Mouse (Mus musculus) neural tube, embryonic 11.5 days (tissue): ENCODE data around the gene Gm19402. TPM values are rescaled to one million over a fixed set of nuclear protein-coding genes. Genes with fewer than 3 reads are reported as not detected.
A peak's percentile ranks its signal among the peaks of the same experiment; 100 is the strongest.

Source experiments
- ATAC-seq: fragments of 200-750 bp; cut with Nextera tagmentation; 2 replicates; pipeline ENCODE4 v1.8.0; 2017; ENCODE audit warnings: moderate number of reproducible peaks, mild to moderate bottlenecking, moderate TSS enrichment, moderate library complexity; ENCODE audit not compliant: insufficient read depth, low FRiP score, low TSS enrichment
- DNase-seq: peaks from one replicate; pipeline ENCODE4 v3.0.0-alpha.2; 2015; ENCODE audit warnings: low spot score
- H3K27ac ChIP-seq: fragments of 300-500 bp; sonication (generic); 2 replicates; pipeline ENCODE4 v1.5.1; 2014; ENCODE audit warnings: low read depth, mild to moderate bottlenecking, low read length
- H3K27me3 ChIP-seq: fragments of 300-500 bp; sonication (generic); 2 replicates; pipeline ENCODE4 v1.6.1; 2014; ENCODE audit warnings: mild to moderate bottlenecking, low read length, mixed read lengths; ENCODE audit not compliant: control insufficient read depth, insufficient read depth
- H3K36me3 ChIP-seq: fragments of 300-500 bp; sonication (generic); 2 replicates; pipeline ENCODE4 v1.6.1; 2014; ENCODE audit warnings: mild to moderate bottlenecking, low read length, moderate library complexity, mixed read lengths; ENCODE audit not compliant: control insufficient read depth, insufficient read depth
- H3K4me1 ChIP-seq: fragments of 300-500 bp; sonication (generic); 2 replicates; pipeline ENCODE4 v1.6.1; 2014; ENCODE audit warnings: low read length, mixed read lengths; ENCODE audit not compliant: control insufficient read depth, insufficient read depth
- H3K4me2 ChIP-seq: fragments of 300-500 bp; sonication (generic); 2 replicates; pipeline ENCODE4 v1.6.1; 2014; ENCODE audit warnings: low read depth, mild to moderate bottlenecking, moderate library complexity
- H3K4me3 ChIP-seq: fragments of 300-500 bp; sonication (generic); 2 replicates; pipeline ENCODE4 v1.5.1; 2014; ENCODE audit warnings: low read depth, low read length
- H3K9ac ChIP-seq: fragments of 300-500 bp; sonication (generic); 2 replicates; pipeline ENCODE4 v1.6.1; 2014; ENCODE audit warnings: mild to moderate bottlenecking, low read length
- H3K9me3 ChIP-seq: fragments of 300-500 bp; sonication (generic); 2 replicates; pipeline ENCODE4 v1.6.1; 2016; ENCODE audit warnings: low read length; ENCODE audit not compliant: control insufficient read depth
- WGBS: fragments of 180-500 bp; shearing (Covaris S2); extraction: QIAGEN DNeasy Blood & Tissue Kit; methylation state at CpG from one replicate; pipeline ENCODE4 v1.1.7; 2014; 5-methylcytosine and 5-hydroxymethylcytosine counted together
- polyA plus RNA-seq: library from polyadenylated mRNA; unstranded; fragments of >200 nt; fragmentation: Nextera tagmentation; extraction: Ambion mirVana; gene quantifications from 2 replicates; pipeline ENCODE4 v1.2.1, GENCODE M21; 2014

Gm19402 gene
- polyA plus RNA-seq, 1 experiment from 2014 or later = not detected

GRCm38 (mm10) chr10:77677562-77677961 is 13.0 kb downstream of the Gm19402 start:
- Histone ChIP-seq H3K27me3 (peaks cover 19% of the 10 kb centered on the region), H3K4me1 (0 out of 2 replicates have a peak, but pooled peaks cover 8% of the 10 kb centered on the region), H3K4me2 (peak overlapping the region; percentile 46), H3K27ac (no peak overlapping the region), H3K4me3 (peak overlapping the region; percentile 14), H3K9me3 (no peaks in the 10 kb centered on the region), H3K9ac (no peak overlapping the region), H3K36me3 (no peaks in the 10 kb centered on the region)
- DNase-seq (no peak), ATAC-seq (no peak)
- 0% methylated on average over 35 of the region's 35 CpGs for WGBS

- Histone ChIP-seq H3K9ac (no peak overlapping the region), H3K4me2 (no peak overlapping the region), H3K36me3 (no peaks in the 10 kb centered on the region), H3K4me1 (0 out of 2 replicates have a peak, but pooled peaks cover 8% of the 10 kb centered on the region), H3K9me3 (no peaks in the 10 kb centered on the region), H3K27me3 (peaks cover 17% of the 10 kb centered on the region), H3K4me3 (no peak overlapping the region), H3K27ac (no peak overlapping the region)
- WGBS = 63% methylated on average over 13 of the region's 13 CpGs
- no peak for ATAC-seq
- no peak for DNase-seq
These were observed 16.8 kb downstream of the Gm19402 start for GRCm38 (mm10) chr10:77673765-77674164.

- Histone ChIP-seq H3K4me2 (no peak overlapping the region), H3K27me3 (no peaks in the 10 kb centered on the region), H3K9ac (no peak overlapping the region), H3K9me3 (no peaks in the 10 kb centered on the region), H3K27ac (no peak overlapping the region), H3K36me3 (no peaks in the 10 kb centered on the region), H3K4me1 (no peaks in the 10 kb centered on the region), H3K4me3 (no peak overlapping the region)
- ATAC-seq (no peak), DNase-seq (no peak)
- WGBS = 77% methylated on average over 4 of the region's 4 CpGs
These were observed 19.0 kb downstream of the Gm19402 start for GRCm38 (mm10) chr10:77671519-77671918.

GRCm38 (mm10) chr10:77670710-77671109 is 19.8 kb downstream of the Gm19402 start:
- no peaks in the 10 kb centered on the region for H3K4me1 ChIP-seq
- no peaks in the 10 kb centered on the region for H3K9me3 ChIP-seq
- H3K4me3 ChIP-seq = no peak overlapping the region
- WGBS = 80% methylated on average over 4 of the region's 4 CpGs
- H3K9ac ChIP-seq = no peak overlapping the region
- no peak overlapping the region for H3K4me2 ChIP-seq
- ATAC-seq (no peak), DNase-seq (no peak)
- no peaks in the 10 kb centered on the region for H3K27me3 ChIP-seq
- no peaks in the 10 kb centered on the region for H3K36me3 ChIP-seq
- no peak overlapping the region for H3K27ac ChIP-seq

- H3K9me3 ChIP-seq = no peaks in the 10 kb centered on the region
- no peaks in the 10 kb centered on the region for H3K4me1 ChIP-seq
- H3K9ac ChIP-seq = no peak overlapping the region
- H3K4me2 ChIP-seq = no peak overlapping the region
- no peak overlapping the region for H3K4me3 ChIP-seq
- no peaks in the 10 kb centered on the region for H3K27me3 ChIP-seq
- no peaks in the 10 kb centered on the region for H3K36me3 ChIP-seq
- no peak for ATAC-seq
- WGBS = 87% methylated on average over 4 of the region's 4 CpGs
- no peak overlapping the region for H3K27ac ChIP-seq
- DNase-seq = no peak
These were observed 23.2 kb downstream of the Gm19402 start for GRCm38 (mm10) chr10:77667402-77667801.

- no peaks in the 10 kb centered on the region for H3K27me3 ChIP-seq
- H3K4me2 ChIP-seq = no peak overlapping the region
- H3K36me3 ChIP-seq = no peaks in the 10 kb centered on the region
- ATAC-seq = no peak
- H3K9me3 ChIP-seq = no peaks in the 10 kb centered on the region
- no peak overlapping the region for H3K4me3 ChIP-seq
- no peak overlapping the region for H3K27ac ChIP-seq
- WGBS = 77% methylated on average over 8 of the region's 8 CpGs
- no peaks in the 10 kb centered on the region for H3K4me1 ChIP-seq
- H3K9ac ChIP-seq = no peak overlapping the region
- no peak for DNase-seq
These were observed 24.2 kb downstream of the Gm19402 start for GRCm38 (mm10) chr10:77666342-77666741.

- DNase-seq = no peak
- H3K4me2 ChIP-seq = no peak overlapping the region; the same call in 1 of the 2 replicates
- no peak overlapping the region for H3K27ac ChIP-seq
- ATAC-seq = no peak
- no peak overlapping the region for H3K4me3 ChIP-seq
- 44% methylated on average over 43 of the region's 43 CpGs for WGBS
- H3K9me3 ChIP-seq = no peaks in the 10 kb centered on the region; the same call in 1 of the 2 replicates
- H3K4me1 ChIP-seq = no peaks in the 10 kb centered on the region
- H3K36me3 ChIP-seq = no peaks in the 10 kb centered on the region
- no peaks in the 10 kb centered on the region for H3K27me3 ChIP-seq
- H3K9ac ChIP-seq = no peak overlapping the region
These were observed 26.4 kb downstream of the Gm19402 start for GRCm38 (mm10) chr10:77663949-77664665.

GRCm38 (mm10) chr10:77658286-77658994 is 32.1 kb downstream of the Gm19402 start:
- 72% methylated on average over 15 of the region's 15 CpGs for WGBS
- ATAC-seq (no peak), DNase-seq (no peak)
- Histone ChIP-seq H3K9ac (no peak overlapping the region), H3K4me3 (no peak overlapping the region), H3K36me3 (no peaks in the 10 kb centered on the region), H3K4me2 (no peak overlapping the region), H3K27ac (no peak overlapping the region), H3K4me1 (no peaks in the 10 kb centered on the region), H3K27me3 (no peaks in the 10 kb centered on the region), H3K9me3 (no peaks in the 10 kb centered on the region; the same call in 1 of the 2 replicates)

- WGBS = 89% methylated on average over 9 of the region's 9 CpGs
These were observed 38.5 kb downstream of the Gm19402 start for GRCm38 (mm10) chr10:77652046-77652445.

More at GRCm38 (mm10) chr10:77652046-77652445, 38.5 kb downstream of the Gm19402 start:
- no peaks in the 10 kb centered on the region for H3K4me1 ChIP-seq
- H3K27me3 ChIP-seq = no peaks in the 10 kb centered on the region
- no peak overlapping the region for H3K27ac ChIP-seq
- no peak overlapping the region for H3K9ac ChIP-seq
- H3K4me2 ChIP-seq = no peak overlapping the region
- DNase-seq (no peak), ATAC-seq (no peak)
- H3K36me3 ChIP-seq = no peaks in the 10 kb centered on the region
- no peaks in the 10 kb centered on the region for H3K9me3 ChIP-seq
- no peak overlapping the region for H3K4me3 ChIP-seq
